Mouse (Mus musculus): Measurements from ENCODE around the gene Habp4. TPM values are rescaled to one million over a fixed set of nuclear protein-coding genes. Genes with fewer than 3 reads are reported as not detected.

Gene Habp4
- polyA plus RNA-seq, 1 experiment: 186 TPM

GRCm38 (mm10) chr13:64208146-64208545, 46.5 kb downstream of the Habp4 start:
- Histone ChIP-seq H3K27me3 (ENCODE audit: control insufficient read depth, insufficient read depth, low read length) (no peaks in the 10 kb centered on the region), H3K4me3 (ENCODE audit: control insufficient read depth, low read depth, low read length) (no peak overlapping the region), H3K4me1 (ENCODE audit: control insufficient read depth, insufficient read depth, low read length) (no peaks in the 10 kb centered on the region), H3K36me3 (ENCODE audit: control insufficient read depth, insufficient read depth, low read length) (no peaks in the 10 kb centered on the region), H3K27ac (ENCODE audit: control insufficient read depth, insufficient read depth, low read depth, low read length) (no peak overlapping the region)
- no peak for TF ChIP-seq CTCF (IDR thresholded peaks at IDR 0.05; ENCODE audit: control insufficient read depth, insufficient read depth, insufficient replicate concordance, low read depth, low read length)
- TF ChIP-seq POLR2A (IDR thresholded peaks at IDR 0.05; ENCODE audit: control insufficient read depth, low read depth, low read length): no peak

- Histone ChIP-seq H3K4me3 (ENCODE audit: control insufficient read depth, low read depth, low read length) (no peak overlapping the region), H3K4me1 (ENCODE audit: control insufficient read depth, insufficient read depth, low read length) (no peaks in the 10 kb centered on the region), H3K36me3 (ENCODE audit: control insufficient read depth, insufficient read depth, low read length) (no peaks in the 10 kb centered on the region), H3K27ac (ENCODE audit: control insufficient read depth, insufficient read depth, low read depth, low read length) (no peak overlapping the region), H3K27me3 (ENCODE audit: control insufficient read depth, insufficient read depth, low read length) (no peaks in the 10 kb centered on the region)
- TF ChIP-seq CTCF (IDR thresholded peaks at IDR 0.05; ENCODE audit: control insufficient read depth, insufficient read depth, insufficient replicate concordance, low read depth, low read length) (no peak), POLR2A (IDR thresholded peaks at IDR 0.05; ENCODE audit: control insufficient read depth, low read depth, low read length) (no peak)
Observed at GRCm38 (mm10) chr13:64211995-64212603, 50.5 kb downstream of the Habp4 start.

GRCm38 (mm10) chr13:64214891-64215290, 53.3 kb downstream of the Habp4 start:
- TF ChIP-seq CTCF (IDR thresholded peaks at IDR 0.05; ENCODE audit: control insufficient read depth, insufficient read depth, insufficient replicate concordance, low read depth, low read length): no peak

GRCm38 (mm10) chr13:64225738-64226137, 64.1 kb downstream of the Habp4 start:
- TF ChIP-seq POLR2A (IDR thresholded peaks at IDR 0.05; ENCODE audit: control insufficient read depth, low read depth, low read length) (no peak), CTCF (IDR thresholded peaks at IDR 0.05; ENCODE audit: control insufficient read depth, insufficient read depth, insufficient replicate concordance, low read depth, low read length) (no peak)
- Histone ChIP-seq H3K27ac (ENCODE audit: control insufficient read depth, insufficient read depth, low read depth, low read length) (no peak overlapping the region), H3K4me1 (ENCODE audit: control insufficient read depth, insufficient read depth, low read length) (no peaks in the 10 kb centered on the region), H3K4me3 (ENCODE audit: control insufficient read depth, low read depth, low read length) (no peak overlapping the region), H3K36me3 (ENCODE audit: control insufficient read depth, insufficient read depth, low read length) (no peaks in the 10 kb centered on the region), H3K27me3 (ENCODE audit: control insufficient read depth, insufficient read depth, low read length) (no peaks in the 10 kb centered on the region)

More at GRCm38 (mm10) chr13:64214891-64215290, 53.3 kb downstream of the Habp4 start:
- Histone ChIP-seq H3K27ac (ENCODE audit: control insufficient read depth, insufficient read depth, low read depth, low read length) (no peak overlapping the region), H3K36me3 (ENCODE audit: control insufficient read depth, insufficient read depth, low read length) (no peaks in the 10 kb centered on the region), H3K4me1 (ENCODE audit: control insufficient read depth, insufficient read depth, low read length) (no peaks in the 10 kb centered on the region), H3K27me3 (ENCODE audit: control insufficient read depth, insufficient read depth, low read length) (no peaks in the 10 kb centered on the region), H3K4me3 (ENCODE audit: control insufficient read depth, low read depth, low read length) (no peak overlapping the region)

GRCm38 (mm10) chr13:64226725-64227124, 65.1 kb downstream of the Habp4 start:
- H3K27me3 ChIP-seq (ENCODE audit: control insufficient read depth, insufficient read depth, low read length): no peaks in the 10 kb centered on the region
- H3K36me3 ChIP-seq (ENCODE audit: control insufficient read depth, insufficient read depth, low read length): no peaks in the 10 kb centered on the region
- H3K4me3 ChIP-seq (ENCODE audit: control insufficient read depth, low read depth, low read length): no peak overlapping the region
- H3K4me1 ChIP-seq (ENCODE audit: control insufficient read depth, insufficient read depth, low read length): no peaks in the 10 kb centered on the region
- no peak overlapping the region for H3K27ac ChIP-seq (ENCODE audit: control insufficient read depth, insufficient read depth, low read depth, low read length)
- TF ChIP-seq POLR2A (IDR thresholded peaks at IDR 0.05; ENCODE audit: control insufficient read depth, low read depth, low read length) (no peak), CTCF (IDR thresholded peaks at IDR 0.05; ENCODE audit: control insufficient read depth, insufficient read depth, insufficient replicate concordance, low read depth, low read length) (no peak)

GRCm38 (mm10) chr13:64233139-64233538, 71.5 kb downstream of the Habp4 start:
- Histone ChIP-seq H3K36me3 (ENCODE audit: control insufficient read depth, insufficient read depth, low read length) (no peaks in the 10 kb centered on the region), H3K27ac (ENCODE audit: control insufficient read depth, insufficient read depth, low read depth, low read length) (no peak overlapping the region)
- TF ChIP-seq CTCF (IDR thresholded peaks at IDR 0.05; ENCODE audit: control insufficient read depth, insufficient read depth, insufficient replicate concordance, low read depth, low read length): no peak
- TF ChIP-seq POLR2A (IDR thresholded peaks at IDR 0.05; ENCODE audit: control insufficient read depth, low read depth, low read length): no peak

GRCm38 (mm10) chr13:64235062-64235715, 73.6 kb downstream of the Habp4 start:
- no peaks in the 10 kb centered on the region for H3K4me1 ChIP-seq (ENCODE audit: control insufficient read depth, insufficient read depth, low read length)
- TF ChIP-seq POLR2A (IDR thresholded peaks at IDR 0.05; ENCODE audit: control insufficient read depth, low read depth, low read length): no peak
- no peaks in the 10 kb centered on the region for H3K27me3 ChIP-seq (ENCODE audit: control insufficient read depth, insufficient read depth, low read length)
- no peak overlapping the region for H3K4me3 ChIP-seq (ENCODE audit: control insufficient read depth, low read depth, low read length)
- H3K36me3 ChIP-seq (ENCODE audit: control insufficient read depth, insufficient read depth, low read length): no peaks in the 10 kb centered on the region
- no peak overlapping the region for H3K27ac ChIP-seq (ENCODE audit: control insufficient read depth, insufficient read depth, low read depth, low read length)

More at GRCm38 (mm10) chr13:64233139-64233538, 71.5 kb downstream of the Habp4 start:
- no peaks in the 10 kb centered on the region for H3K27me3 ChIP-seq (ENCODE audit: control insufficient read depth, insufficient read depth, low read length)
- H3K4me3 ChIP-seq (ENCODE audit: control insufficient read depth, low read depth, low read length): no peak overlapping the region
- no peaks in the 10 kb centered on the region for H3K4me1 ChIP-seq (ENCODE audit: control insufficient read depth, insufficient read depth, low read length)

Measured in testis, adult 2 months (tissue).